Mouse (Mus musculus) liver, embryonic 12.5 days (tissue): ENCODE measurements around the gene Olfr322. TPM values are rescaled to one million over a fixed set of nuclear protein-coding genes. Genes with fewer than 3 reads are reported as not detected.
"Not testable (repeated sequence)": the region's sequence is repeated elsewhere in the genome, so short reads cannot be mapped to it uniquely, and the experiment has no call there.

Experiments used
- ATAC-seq: fragments of 200-750 bp; cut with Nextera tagmentation; 2 replicates; pipeline ENCODE4 v1.8.0; 2017; ENCODE audit warnings: moderate number of reproducible peaks, mild to moderate bottlenecking, moderate library complexity
- H3K27ac ChIP-seq: fragments of 300-500 bp; sonication (generic); 2 replicates; pipeline ENCODE4 v1.5.1; 2016; ENCODE audit warnings: mild to moderate bottlenecking
- H3K27me3 ChIP-seq: fragments of 300-500 bp; sonication (generic); replicated peaks from 2 replicates; pipeline ENCODE4 v1.6.1; 2016; ENCODE audit warnings: mild to moderate bottlenecking, moderate library complexity
- H3K36me3 ChIP-seq: fragments of 300-500 bp; sonication (generic); 2 replicates; pipeline ENCODE4 v1.6.1; 2016; ENCODE audit warnings: mild to moderate bottlenecking, moderate library complexity
- H3K4me1 ChIP-seq: fragments of 300-500 bp; sonication (generic); 2 replicates; pipeline ENCODE4 v1.6.1; 2016
- H3K4me2 ChIP-seq: fragments of 300-500 bp; sonication (generic); 2 replicates; pipeline ENCODE4 v1.6.1; 2016; ENCODE audit warnings: mild to moderate bottlenecking, moderate library complexity
- H3K4me3 ChIP-seq: fragments of 300-500 bp; sonication (generic); 2 replicates; pipeline ENCODE4 v1.5.1; 2016; ENCODE audit warnings: mild to moderate bottlenecking, moderate library complexity
- H3K9ac ChIP-seq: fragments of 300-500 bp; sonication (generic); 2 replicates; pipeline ENCODE4 v1.6.1; 2016; ENCODE audit warnings: mild to moderate bottlenecking, moderate library complexity
- H3K9me3 ChIP-seq: fragments of 300-500 bp; sonication (generic); replicated peaks from 2 replicates; pipeline ENCODE4 v1.6.1; 2016; ENCODE audit warnings: mild to moderate bottlenecking, moderate library complexity
- WGBS: fragments of 180-500 bp; shearing (Covaris S2); methylation state at CpG from one replicate; pipeline ENCODE4 v1.1.7; 2016; ENCODE audit not compliant: insufficient replicate concordance; 5-methylcytosine and 5-hydroxymethylcytosine counted together
- polyA plus RNA-seq: library from polyadenylated mRNA; unstranded; fragments of >200 nt; fragmentation: Nextera tagmentation; extraction: Ambion mirVana; gene quantifications from 2 replicates; pipeline ENCODE4 v1.2.1, GENCODE M21; 2016

Gene Olfr322
- polyA plus RNA-seq, 1 experiment from 2014 or later = not detected

DNA sequence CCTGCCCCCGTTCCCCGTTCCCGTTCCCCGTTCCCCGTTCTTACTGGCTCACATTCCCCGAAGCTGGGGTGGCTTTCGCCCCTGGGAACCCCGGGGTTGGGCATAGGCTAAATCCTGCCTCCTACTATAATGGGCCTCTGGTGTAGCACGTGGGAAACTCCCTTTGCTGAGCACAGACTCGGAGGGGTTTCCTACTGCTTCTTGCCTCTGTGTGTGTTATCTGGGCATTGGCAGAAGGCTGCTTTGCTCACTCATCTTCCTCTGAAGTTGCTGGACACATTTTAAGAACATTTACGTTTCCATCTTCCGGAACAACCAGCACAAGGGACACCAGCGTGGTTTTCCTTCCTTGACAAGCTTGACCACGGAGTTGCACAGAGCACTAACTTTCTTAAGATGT, 17.5 kb upstream of the Olfr322 start:
- 6% methylated on average over 14 of the region's 14 CpGs for WGBS
- Histone ChIP-seq H3K27me3 (0 out of 2 replicates have a peak, but pooled peaks cover 12% of the 10 kb centered on the region), H3K4me3 (peak overlapping the region; percentile 74), H3K9ac (peak overlapping the region; percentile 95), H3K4me2 (peak overlapping the region; percentile 83), H3K27ac (peak overlapping the region; percentile 99), H3K36me3 (peaks cover 32% of the 10 kb centered on the region), H3K4me1 (peaks cover 53% of the 10 kb centered on the region), H3K9me3 (no peaks in the 10 kb centered on the region)
- ATAC-seq = peak; percentile 75

DNA sequence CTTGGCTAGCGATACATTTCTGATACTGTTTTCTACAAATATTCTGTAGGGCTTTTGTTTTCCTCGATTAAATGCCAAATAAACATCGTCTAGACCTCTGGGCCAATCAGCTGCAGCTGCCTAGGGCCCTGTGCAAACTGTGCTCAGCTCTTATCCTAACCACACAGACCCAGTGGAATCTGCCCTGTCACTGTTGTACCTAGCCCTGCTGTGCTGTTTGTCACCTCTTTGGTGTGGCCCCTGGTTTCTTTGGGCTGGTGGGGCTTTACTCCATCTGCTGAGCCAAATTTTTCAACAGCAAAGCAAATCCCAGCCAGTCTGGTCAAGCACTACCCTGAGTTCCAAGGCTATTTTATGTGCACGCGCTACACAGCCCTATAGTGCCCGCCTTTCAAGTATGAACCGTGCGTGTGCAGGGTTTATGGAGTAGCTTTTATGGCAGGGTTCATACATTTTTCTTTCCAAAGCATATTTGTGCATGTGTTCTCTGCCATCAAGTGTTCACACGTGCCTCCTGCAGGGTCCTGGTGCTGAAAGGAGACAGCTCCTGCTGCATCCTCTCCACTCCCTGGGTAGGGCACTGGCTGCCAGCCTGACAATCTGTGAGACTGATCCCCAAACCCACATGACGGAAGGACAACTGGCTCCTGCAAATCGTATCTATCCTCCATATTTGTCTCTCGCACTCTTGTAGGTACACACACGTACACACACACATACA, 16.8 kb upstream of the Olfr322 start:
- Histone ChIP-seq H3K36me3 (peaks cover 39% of the 10 kb centered on the region), H3K4me3 (peak overlapping the region; percentile 74), H3K9me3 (no peaks in the 10 kb centered on the region), H3K4me1 (peaks cover 50% of the 10 kb centered on the region), H3K4me2 (peak overlapping the region; percentile 83), H3K27ac (peak overlapping the region; percentile 99), H3K9ac (peak overlapping the region; percentile 95), H3K27me3 (0 out of 2 replicates have a peak, but pooled peaks cover 12% of the 10 kb centered on the region)
- ATAC-seq = peak; percentile 97
- 44% methylated on average over 13 of the region's 13 CpGs for WGBS

DNA sequence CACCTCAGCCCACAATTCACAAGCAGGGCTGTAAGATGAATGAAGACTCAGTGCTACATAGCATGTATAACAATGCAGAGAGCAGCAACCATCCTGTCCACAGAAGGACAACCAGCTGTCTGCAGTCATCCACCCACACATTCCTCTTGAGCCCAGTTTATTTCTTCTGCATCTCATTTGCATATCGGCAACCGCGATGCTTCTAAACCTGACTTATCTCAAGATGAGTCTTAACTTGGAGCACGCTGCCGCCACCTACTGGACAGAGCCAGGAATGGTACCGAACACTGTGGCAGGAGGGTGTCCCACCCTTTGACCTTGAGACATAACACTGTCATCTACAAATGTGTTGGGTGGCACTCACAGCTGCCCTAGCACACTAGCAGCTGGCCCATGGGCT, 15.2 kb upstream of the Olfr322 start:
- Histone ChIP-seq H3K4me3 (peak overlapping the region; percentile 48), H3K9me3 (no peaks in the 10 kb centered on the region), H3K4me2 (peak overlapping the region; percentile 83), H3K27ac (peak overlapping the region; percentile 99), H3K9ac (peak overlapping the region; percentile 95; the same call in 1 of the 2 replicates), H3K36me3 (peaks cover 54% of the 10 kb centered on the region), H3K27me3 (0 out of 2 replicates have a peak, but pooled peaks cover 10% of the 10 kb centered on the region), H3K4me1 (peaks cover 48% of the 10 kb centered on the region)
- no peak for ATAC-seq
- WGBS = 22% methylated on average over 6 of the region's 6 CpGs

DNA sequence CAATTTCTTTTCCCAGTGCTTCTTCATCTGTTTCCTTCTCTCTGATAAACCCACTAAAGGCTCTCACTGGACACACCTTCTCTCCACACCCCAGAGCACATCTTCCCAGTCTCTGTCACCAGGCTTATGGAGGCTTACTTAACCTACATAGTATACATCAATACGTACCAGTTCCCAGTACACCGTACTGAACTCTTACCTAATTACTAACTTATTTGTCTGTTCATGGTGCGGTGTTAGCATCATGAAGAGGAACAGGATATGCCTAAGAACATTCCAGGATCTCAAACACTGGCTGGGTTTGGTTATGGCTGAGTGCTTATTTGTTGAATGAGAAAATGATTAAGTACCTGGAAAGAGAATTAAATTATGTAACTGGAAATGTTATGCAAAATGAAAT, 3.4 kb upstream of the Olfr322 start:
- Histone ChIP-seq H3K4me3 (no peak overlapping the region), H3K27ac (no peak overlapping the region), H3K4me1 (no peaks in the 10 kb centered on the region), H3K9me3 (no peaks in the 10 kb centered on the region), H3K9ac (no peak overlapping the region), H3K36me3 (peaks cover 31% of the 10 kb centered on the region), H3K27me3 (peaks cover 5% of the 10 kb centered on the region; the same call in 1 of the 2 replicates), H3K4me2 (no peak overlapping the region)
- no peak for ATAC-seq
- WGBS = 89% methylated on average over 3 of the region's 3 CpGs

DNA sequence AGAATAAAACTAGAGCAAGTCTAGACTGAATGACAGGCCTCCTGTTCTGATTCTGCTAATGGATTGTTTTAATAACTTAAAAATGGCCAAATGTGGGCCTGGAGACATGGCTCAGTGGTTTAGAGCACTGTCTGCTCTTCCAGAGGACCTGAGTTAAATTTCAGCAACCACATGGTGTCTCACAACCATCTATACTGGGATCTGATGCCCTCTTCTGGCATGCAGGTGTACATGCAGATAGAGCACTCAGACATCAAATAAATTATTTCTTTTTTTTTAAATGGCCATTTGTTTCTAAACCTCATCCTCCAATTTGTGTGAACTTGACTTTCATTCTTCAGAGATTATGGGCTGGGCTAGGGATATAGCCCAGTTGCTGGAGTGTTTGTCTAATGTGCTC, 10.7 kb downstream of the Olfr322 start:
- ATAC-seq = no peak
- Histone ChIP-seq H3K27me3 (no peaks in the 10 kb centered on the region), H3K27ac (no peak overlapping the region), H3K36me3 (no peaks in the 10 kb centered on the region), H3K4me1 (no peaks in the 10 kb centered on the region), H3K4me2 (no peak overlapping the region), H3K9me3 (no peaks in the 10 kb centered on the region), H3K9ac (no peak overlapping the region), H3K4me3 (no peak overlapping the region)

DNA sequence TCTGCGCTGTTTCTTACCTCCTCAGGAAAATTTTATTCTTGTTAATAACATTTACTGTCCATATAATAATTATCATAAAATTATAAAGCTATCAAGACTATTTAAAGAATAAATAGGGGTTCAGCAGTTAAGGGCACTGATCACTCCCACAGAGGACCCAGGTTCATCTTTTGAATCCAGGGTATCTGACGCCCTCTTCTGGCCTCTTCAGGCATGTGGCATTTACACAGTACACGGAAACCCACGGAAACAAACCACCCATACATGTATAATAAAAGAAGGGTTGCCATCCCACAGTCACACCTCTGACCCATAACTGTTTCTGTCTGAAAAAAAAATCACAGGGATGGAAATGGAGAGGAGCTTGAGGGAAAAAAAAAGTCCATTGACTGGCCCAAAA, 13.2 kb downstream of the Olfr322 start:
- WGBS = 37% methylated on average over 4 of the region's 4 CpGs
- no peak overlapping the region for H3K9ac ChIP-seq
- no peaks in the 10 kb centered on the region for H3K9me3 ChIP-seq
- H3K36me3 ChIP-seq = no peaks in the 10 kb centered on the region
- H3K27me3 ChIP-seq = no peaks in the 10 kb centered on the region
- no peak for ATAC-seq
- no peak overlapping the region for H3K4me3 ChIP-seq
- H3K27ac ChIP-seq = no peak overlapping the region
- no peaks in the 10 kb centered on the region for H3K4me1 ChIP-seq
- H3K4me2 ChIP-seq = no peak overlapping the region

DNA sequence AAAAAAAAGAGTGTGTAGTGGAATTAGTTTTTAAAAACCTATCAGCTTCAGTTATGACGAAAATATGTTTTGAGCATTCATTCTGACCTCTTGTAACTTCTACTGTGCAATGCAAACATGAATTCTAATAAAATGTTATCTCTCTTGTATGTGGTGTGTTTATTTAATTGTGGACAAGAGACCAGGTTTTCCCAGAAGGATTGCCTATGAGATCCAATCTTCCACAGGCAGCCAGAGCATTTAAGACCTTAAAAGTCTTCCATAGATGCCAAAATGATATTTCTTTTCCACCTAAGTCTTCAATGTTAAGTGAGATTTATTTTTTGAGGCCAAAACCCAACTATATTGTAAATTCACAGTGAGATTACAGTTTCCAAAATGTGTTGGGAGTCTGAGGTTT, 22.2 kb downstream of the Olfr322 start, which contains the start of gene Olfr320:
Gene Olfr320 (plus strand): TSS at position 301 of the 400 bp plus-strand sequence.
- Histone ChIP-seq H3K4me1 (no peaks in the 10 kb centered on the region), H3K27me3 (no peaks in the 10 kb centered on the region), H3K9ac (no peak within 1 kb of the TSS), H3K36me3 (no peaks in the 10 kb centered on the region), H3K4me3 (no peak within 1 kb of the TSS), H3K4me2 (no peak within 1 kb of the TSS), H3K9me3 (no peaks in the 10 kb centered on the region), H3K27ac (no peak within 1 kb of the TSS)
- ATAC-seq = no peak
- WGBS = 53% methylated on average over 1 of the region's 1 CpGs

DNA sequence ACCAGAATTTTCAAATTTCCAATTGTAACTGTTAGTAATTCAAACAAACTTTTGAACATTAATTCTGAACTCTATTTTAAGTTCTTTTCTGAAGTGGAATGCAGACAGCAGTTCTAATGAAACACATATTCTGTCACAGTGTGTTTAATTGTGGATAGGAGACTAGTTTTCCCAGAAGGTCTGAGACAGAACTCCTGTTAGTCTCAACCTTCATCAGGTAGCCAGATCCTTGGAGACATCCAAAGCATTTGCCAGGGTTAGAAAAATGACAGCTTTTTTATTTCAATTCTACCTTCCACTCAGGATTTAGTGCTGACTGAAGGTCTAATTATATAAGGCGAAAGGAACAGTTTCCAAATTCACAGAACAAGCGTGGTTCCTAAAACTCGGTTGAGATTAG, 40.3 kb downstream of the Olfr322 start, which contains the start of gene Olfr319:
Gene Olfr319 (plus strand): TSS at position 301 of the 400 bp plus-strand sequence.
- Histone ChIP-seq H3K36me3 (no peaks in the 10 kb centered on the region), H3K9me3 (peaks cover 10% of the 10 kb centered on the region), H3K4me3 (no peak within 1 kb of the TSS), H3K4me2 (no peak within 1 kb of the TSS), H3K4me1 (no peaks in the 10 kb centered on the region), H3K27me3 (no peaks in the 10 kb centered on the region), H3K9ac (no peak within 1 kb of the TSS), H3K27ac (no peak within 1 kb of the TSS)
- WGBS = 59% methylated on average over 3 of the region's 3 CpGs
- ATAC-seq = no peak

DNA sequence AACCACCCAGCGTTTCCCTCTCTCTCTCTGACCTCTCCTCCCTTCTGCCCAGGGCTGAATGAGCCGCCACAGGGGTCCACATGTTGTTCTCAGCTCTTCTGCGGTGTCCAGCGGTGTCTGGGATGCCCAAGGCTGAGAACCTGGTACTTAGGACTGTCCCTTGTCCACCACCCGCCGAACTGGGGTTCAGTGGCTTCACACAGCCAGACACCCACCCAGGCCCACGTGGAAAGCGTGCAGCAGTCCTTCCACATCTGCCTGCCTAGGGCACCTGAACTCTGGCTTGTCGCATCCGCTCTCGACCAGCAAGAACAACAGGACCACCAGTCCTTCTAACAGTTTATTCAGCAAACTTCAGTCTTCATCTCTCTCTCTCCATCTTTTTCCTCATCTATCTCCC, 50.5 kb downstream of the Olfr322 start:
- Histone ChIP-seq H3K9ac (no peak overlapping the region), H3K4me3 (no peak overlapping the region), H3K9me3 (no peaks in the 10 kb centered on the region), H3K36me3 (no peaks in the 10 kb centered on the region), H3K27me3 (no peaks in the 10 kb centered on the region), H3K27ac (no peak overlapping the region), H3K4me2 (no peak overlapping the region), H3K4me1 (no peaks in the 10 kb centered on the region)
- ATAC-seq = no peak
- WGBS = 60% methylated on average over 11 of the region's 11 CpGs

DNA sequence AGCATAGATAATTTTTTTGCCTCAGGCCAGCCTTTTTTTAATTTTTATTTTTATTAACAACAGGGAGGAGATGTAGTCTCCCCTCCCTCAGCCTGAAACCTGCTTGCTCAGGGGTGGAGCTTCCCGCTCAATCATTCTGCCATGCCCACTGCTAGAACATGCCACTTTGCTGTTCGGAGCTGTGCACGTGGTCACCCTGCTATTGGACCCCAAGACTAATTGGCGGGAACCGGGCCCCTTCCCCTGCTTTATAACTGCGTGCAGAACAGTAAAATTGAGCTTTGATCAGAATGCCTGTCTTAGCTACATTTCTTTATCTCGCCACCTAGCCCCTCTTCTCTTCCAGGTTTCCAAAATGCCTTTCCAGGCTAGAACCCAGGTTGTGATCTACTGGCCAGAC, 59.1 kb downstream of the Olfr322 start:
- H3K9ac ChIP-seq, H3K9me3 ChIP-seq, H3K4me1 ChIP-seq, ATAC-seq, H3K36me3 ChIP-seq, H3K27ac ChIP-seq, H3K4me3 ChIP-seq, H3K4me2 ChIP-seq, H3K27me3 ChIP-seq: not testable (repeated sequence)
- 78% methylated on average over 7 of the region's 7 CpGs for WGBS
